22 mouse cellular contexts compared by ENCODE assay signal in genomic region chr2:173549236-173549635, GRCm38 (mm10). TPM values are rescaled to one million over a fixed set of nuclear protein-coding genes. Genes with fewer than 3 reads are reported as not detected.
"Had no signal": no experiment of that assay in that cellular context is flagged by ENCODE, and none has a peak within 500 bp of the region (broad histone marks: within the 10 kb centered on the region; RNA-seq: fewer than 3 reads in every experiment).

No protein-coding gene starts in this region.

- H3K4me1 ChIP-seq: liver, embryonic 13.5 days; lung, embryonic 15.5 days had no signal

- H3K9me3 ChIP-seq: limb, embryonic 12.5 days; liver, embryonic 13.5 days; lung, embryonic 15.5 days; megakaryocyte, embryonic 14.5 days; neural tube, embryonic 12.5 days had no signal

- H3K27ac ChIP-seq: limb, embryonic 12.5 days; liver, embryonic 13.5 days; lung, embryonic 15.5 days; macrophage; neural tube, embryonic 12.5 days had no signal

- H3K36me3 ChIP-seq: limb, embryonic 12.5 days; liver, embryonic 13.5 days; lung, embryonic 15.5 days; neural tube, embryonic 12.5 days had no signal

- DNase-seq: liver; liver, embryonic 13.5 days; liver, postnatal 0 days; lung, postnatal 14 days; right cerebral cortex, adult 18-20 months; right cerebral cortex, postnatal 25 days; thymus, postnatal 36 days had no signal

- H3K9ac ChIP-seq: limb, embryonic 12.5 days; liver, embryonic 13.5 days; liver, postnatal 0 days; lung, embryonic 15.5 days; neural tube, embryonic 12.5 days had no signal

- ATAC-seq: inflammation-experienced regulatory T-cells, adult 6 months; intestine, postnatal 0 days; liver, postnatal 0 days had no signal

- H3K27me3 ChIP-seq: lung, embryonic 15.5 days; neural tube, embryonic 12.5 days had no signal

- H3K4me2 ChIP-seq: limb, embryonic 12.5 days; liver, embryonic 13.5 days; lung, embryonic 15.5 days; midbrain, embryonic 11.5 days; neural tube, embryonic 12.5 days had no signal

- H3K4me3 ChIP-seq: limb, embryonic 12.5 days; liver, embryonic 13.5 days; lung, embryonic 15.5 days; megakaryocyte, embryonic 14.5 days; neural tube, embryonic 12.5 days had no signal

RNA-seq across cellular contexts. Expression of gene 1700021F07Rik, which starts 26.9 kb away (rescaled TPM):
- total RNA-seq: layer of hippocampus, postnatal 10 days; left cerebral cortex, postnatal 36 days; midbrain, postnatal 0 days had no signal
- polyA plus RNA-seq: inflammation-experienced regulatory T-cells, adult 6 months; intestine, postnatal 0 days; kidney, embryonic 14.5 days; limb, embryonic 12.5 days; liver, embryonic 13.5 days; liver, postnatal 0 days; lung, embryonic 15.5 days; macrophage; midbrain, embryonic 11.5 days; midbrain, postnatal 0 days; neural tube, embryonic 12.5 days; small intestine, adult 2 months; stomach, embryonic 16.5 days; thymus, postnatal 0 days had no signal

RNA-seq across cellular contexts. Expression of gene Ankrd60, which starts 28.9 kb away (rescaled TPM):
- total RNA-seq: layer of hippocampus, postnatal 10 days; left cerebral cortex, postnatal 36 days; midbrain, postnatal 0 days had no signal
- polyA plus RNA-seq: inflammation-experienced regulatory T-cells, adult 6 months; intestine, postnatal 0 days; kidney, embryonic 14.5 days; limb, embryonic 12.5 days; liver, embryonic 13.5 days; liver, postnatal 0 days; lung, embryonic 15.5 days; macrophage; midbrain, embryonic 11.5 days; midbrain, postnatal 0 days; neural tube, embryonic 12.5 days; small intestine, adult 2 months; stomach, embryonic 16.5 days had no signal
